Mouse (Mus musculus): ENCODE measurements around the gene Nktr.
A peak's percentile ranks its signal among the peaks of the same experiment; 100 is the strongest.

Gene Nktr

GRCm38 (mm10) chr9:121708506-121709486, 10.2 kb upstream of the Nktr start:
- no peak for DNase-seq

GRCm38 (mm10) chr9:121709898-121710583, 8.9 kb upstream of the Nktr start, which contains the start of gene Ss18l2:
TSS of gene Ss18l2 (plus strand) at chr9:121710329.
- DNase-seq: peak; percentile 99

- peak; percentile 43 for DNase-seq
Observed at GRCm38 (mm10) chr9:121710584-121710975, 8.4 kb upstream of the Nktr start.

GRCm38 (mm10) chr9:121717048-121717447, 1.9 kb upstream of the Nktr start:
- DNase-seq: no peak

- DNase-seq: no peak
Observed at GRCm38 (mm10) chr9:121718070-121718705, 781 bp upstream of the Nktr start.

- peak; percentile 14 for DNase-seq
Observed at GRCm38 (mm10) chr9:121719347-121720331, 670 bp downstream of the Nktr start.

- DNase-seq: no peak
Observed at GRCm38 (mm10) chr9:121740490-121740889, 21.5 kb downstream of the Nktr start.

GRCm38 (mm10) chr9:121741168-121741567, 22.2 kb downstream of the Nktr start:
- DNase-seq: no peak

GRCm38 (mm10) chr9:121744051-121744450, 25.1 kb downstream of the Nktr start:
- no peak for DNase-seq

- DNase-seq: no peak
Observed at GRCm38 (mm10) chr9:121752774-121753173, 33.8 kb downstream of the Nktr start.

- DNase-seq: no peak
Observed at GRCm38 (mm10) chr9:121754624-121755023, 35.7 kb downstream of the Nktr start.

GRCm38 (mm10) chr9:121756785-121757184, 37.8 kb downstream of the Nktr start:
- DNase-seq: no peak

- DNase-seq: no peak
Observed at GRCm38 (mm10) chr9:121757432-121757831, 38.5 kb downstream of the Nktr start.

- peak; percentile 14 for DNase-seq
Observed at GRCm38 (mm10) chr9:121757835-121758814, 39.2 kb downstream of the Nktr start.

- DNase-seq: peak; percentile 60
Observed at GRCm38 (mm10) chr9:121759091-121760081, 40.4 kb downstream of the Nktr start, which contains the start of gene Zfp651. TSS of gene Zfp651 (plus strand) at chr9:121759330.

- DNase-seq: peak; percentile 73
Observed at GRCm38 (mm10) chr9:121760271-121761090, 41.5 kb downstream of the Nktr start.

GRCm38 (mm10) chr9:121761091-121761665, 42.2 kb downstream of the Nktr start:
- DNase-seq: peak; percentile 11

GRCm38 (mm10) chr9:121761787-121762186, 42.8 kb downstream of the Nktr start:
- no peak for DNase-seq
